Mouse (Mus musculus): ENCODE measurements around the gene Rsph10b.
A peak's percentile ranks its signal among the peaks of the same experiment; 100 is the strongest.
"Not testable (repeated sequence)": the region's sequence is repeated elsewhere in the genome, so short reads cannot be mapped to it uniquely, and the experiment has no call there.

Rsph10b gene

GRCm38 (mm10) chr5:143990086-143990485 is 57.3 kb downstream of the Rsph10b start:
- no peak for DNase-seq (ENCODE audit: low read depth in 2 of 2, low spot score in 2 of 2)

DNA sequence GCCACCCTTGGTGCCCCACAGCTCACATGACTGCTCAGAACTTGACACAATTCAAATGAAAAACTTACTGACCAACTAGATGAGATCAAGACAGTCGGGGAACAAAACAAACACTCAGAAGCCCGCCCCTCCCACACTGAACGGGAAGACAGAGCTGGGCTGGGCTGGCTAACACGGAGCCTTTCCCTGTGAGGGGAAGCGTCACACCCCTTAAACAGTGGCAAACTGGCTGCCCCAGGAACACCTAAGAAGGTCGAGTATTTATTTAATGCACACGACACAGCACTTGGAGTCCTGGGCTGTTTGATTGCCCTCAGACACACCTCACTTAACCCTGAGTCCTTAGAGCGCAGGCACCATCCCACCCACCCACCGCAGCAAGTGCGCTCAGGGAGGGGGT is 59.8 kb downstream of the Rsph10b start:
- no peak for DNase-seq (ENCODE audit: low read depth in 2 of 2, low spot score in 2 of 2)

GRCm38 (mm10) chr5:143993260-143993659 is 60.4 kb downstream of the Rsph10b start:
- no peak for DNase-seq (ENCODE audit: low read depth in 2 of 2, low spot score in 2 of 2)

GRCm38 (mm10) chr5:143993849-143994248 is 61.0 kb downstream of the Rsph10b start:
- no peak for DNase-seq (ENCODE audit: low read depth in 2 of 2, low spot score in 2 of 2)

DNA sequence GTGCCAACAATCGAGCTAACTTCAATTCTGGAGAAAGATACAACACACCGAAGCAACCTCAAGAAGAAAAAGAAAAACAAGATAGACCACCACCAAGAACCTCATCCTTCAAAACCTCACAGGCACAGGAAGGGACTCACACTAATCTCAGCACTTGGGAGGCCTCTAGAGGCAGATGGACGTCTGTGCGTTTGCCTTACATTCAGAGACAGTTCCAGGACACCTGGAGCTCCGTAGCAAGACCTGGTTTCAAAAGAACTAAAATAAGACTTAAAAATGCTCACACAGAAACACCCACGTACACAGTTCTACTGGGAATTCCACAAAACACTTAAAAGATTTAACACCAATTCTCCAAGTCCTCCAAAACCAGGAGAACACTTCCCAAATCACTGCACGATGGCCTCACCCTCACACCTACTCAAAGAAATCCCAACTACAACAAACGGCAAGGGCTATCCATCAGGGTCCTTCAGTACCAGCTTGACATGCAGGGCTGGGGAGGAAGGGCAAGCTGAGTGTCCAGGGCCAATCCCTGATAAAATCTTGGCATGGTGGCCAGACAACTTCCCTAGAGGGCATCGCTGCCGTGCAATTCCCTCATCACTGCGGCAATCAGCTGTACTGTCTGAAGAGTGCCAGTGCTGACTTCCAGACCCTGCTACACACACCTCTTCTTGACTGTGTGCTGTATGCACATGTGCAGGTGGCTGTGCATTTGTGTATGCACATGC is 62.0 kb downstream of the Rsph10b start:
- no peak for DNase-seq (ENCODE audit: low read depth in 2 of 2, low spot score in 2 of 2)

DNA sequence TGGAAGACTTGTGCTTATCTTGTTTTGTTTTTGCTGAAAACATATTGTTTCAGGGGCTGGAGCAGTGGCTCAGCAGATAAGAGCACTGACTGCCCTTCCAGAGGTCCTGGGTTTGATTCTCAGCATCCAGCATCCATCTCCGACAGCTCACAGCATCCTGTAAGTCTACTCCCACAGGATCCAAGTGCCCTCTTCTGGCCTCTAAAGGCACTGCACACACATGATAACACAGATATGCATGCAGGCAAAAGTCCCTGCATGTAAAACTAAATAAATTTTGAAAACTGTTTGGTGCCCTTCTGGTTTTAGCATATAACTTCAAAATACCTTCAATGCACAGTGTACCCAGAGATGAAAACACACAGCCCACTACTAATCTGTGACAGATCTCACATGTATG is 66.6 kb downstream of the Rsph10b start:
- no peak for DNase-seq (ENCODE audit: low read depth in 2 of 2, low spot score in 2 of 2)

DNA sequence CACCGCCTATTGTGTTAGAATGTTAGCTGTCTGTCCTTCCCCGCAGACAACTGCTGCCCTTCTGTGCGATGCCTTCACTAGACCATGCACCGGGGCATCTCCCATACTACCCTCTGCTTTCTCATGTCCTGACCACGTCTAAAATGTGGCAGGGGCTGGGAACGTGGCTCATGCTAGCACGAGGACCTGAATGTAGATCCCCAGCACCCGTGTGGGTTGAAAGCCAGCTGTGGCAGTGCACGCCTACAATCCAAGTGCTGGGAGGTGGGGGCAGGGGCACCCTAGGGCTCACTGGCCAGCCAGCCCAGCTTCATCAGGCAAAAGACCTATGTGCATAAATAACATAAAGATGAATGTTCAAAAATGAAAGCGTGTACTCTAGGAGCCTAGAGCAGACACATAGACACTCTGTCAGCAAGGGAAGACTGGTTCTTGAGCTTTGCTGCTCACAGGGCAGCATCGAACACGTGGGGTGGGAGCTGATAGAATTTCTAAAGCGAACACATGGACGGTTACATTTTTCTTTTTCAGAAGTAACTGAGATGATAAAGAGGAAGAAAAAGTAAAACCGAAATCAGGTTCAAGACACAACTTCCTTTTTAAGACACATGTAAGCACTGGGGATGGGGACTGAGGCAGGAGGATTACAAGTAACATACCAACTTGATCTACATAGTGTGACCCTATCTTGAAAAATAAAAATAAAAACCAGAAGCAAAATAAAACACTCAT is 69.8 kb downstream of the Rsph10b start:
- no peak for DNase-seq (ENCODE audit: low read depth in 2 of 2, low spot score in 2 of 2)

DNA sequence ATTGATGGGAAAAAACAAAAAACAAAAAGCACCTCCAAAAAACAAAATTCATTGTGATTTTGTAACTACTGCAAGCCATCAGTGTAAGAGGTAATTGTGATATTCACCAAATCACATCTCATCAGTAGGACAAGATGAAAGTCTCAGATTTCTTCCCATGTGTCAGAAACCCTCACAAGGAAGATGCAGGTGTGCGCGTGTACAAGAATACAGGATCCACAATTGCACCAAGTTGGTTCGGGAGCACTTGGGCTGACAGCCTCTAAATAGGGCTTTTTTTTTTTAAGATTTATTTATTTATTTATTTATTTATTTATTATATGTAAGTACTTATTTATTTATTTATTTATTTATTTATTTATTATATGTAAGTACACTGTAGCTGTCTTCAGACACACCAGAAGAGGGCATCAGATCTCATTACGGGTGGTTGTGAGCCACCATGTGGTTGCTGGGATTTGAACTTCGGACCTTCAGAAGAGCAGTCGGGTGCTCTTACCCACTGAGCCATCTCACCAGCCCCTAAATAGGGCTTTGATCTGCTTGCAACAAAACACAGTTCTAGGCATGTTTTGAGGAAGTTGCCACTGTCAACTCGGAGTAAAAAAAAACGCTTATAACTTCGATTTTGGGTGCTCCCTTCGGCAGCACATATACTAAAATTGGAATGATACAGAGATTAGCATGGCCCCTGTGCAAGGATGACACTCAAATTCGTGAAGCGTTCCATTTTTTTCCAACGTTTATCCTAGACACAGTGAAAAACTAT is 80.7 kb downstream of the Rsph10b start:
- DNase-seq (ENCODE audit: low read depth in 2 of 2, low spot score in 2 of 2) = not testable (repeated sequence)

DNA sequence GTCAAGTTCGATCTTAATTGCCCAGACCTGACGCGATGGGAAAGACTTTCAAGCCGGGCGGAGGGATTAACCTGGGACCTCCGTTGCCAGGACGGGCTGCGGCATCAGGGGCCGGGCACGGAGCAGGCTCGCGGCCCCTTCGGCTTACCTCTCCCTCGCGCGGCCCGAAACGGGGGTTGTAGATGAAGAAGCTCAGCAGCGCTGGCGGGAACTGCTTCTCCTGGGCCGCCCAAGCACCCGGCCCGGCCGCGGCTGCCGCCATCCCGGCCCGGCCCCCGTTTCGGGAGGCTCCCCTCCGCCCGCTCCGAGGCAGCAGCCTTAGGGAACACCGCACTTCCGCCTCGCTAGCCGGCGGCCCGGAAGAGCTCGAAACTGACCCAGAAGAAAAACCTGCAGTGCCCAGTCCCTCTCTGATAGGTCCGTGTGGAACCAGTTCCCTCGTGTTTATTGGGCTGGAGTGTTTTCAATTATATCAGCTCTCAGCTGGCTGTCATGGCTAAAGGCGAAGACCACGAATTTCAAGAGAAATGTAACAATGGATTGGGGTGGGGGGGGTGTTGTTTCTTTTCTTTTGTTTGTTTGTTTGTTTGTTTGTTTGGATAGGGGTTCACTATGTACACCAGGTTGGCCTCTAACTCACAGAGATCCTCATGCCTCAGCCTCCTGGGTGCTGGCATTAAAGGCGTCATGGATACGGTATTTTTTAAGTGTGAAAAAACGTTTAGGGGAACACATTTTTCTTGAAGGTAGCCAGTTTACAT is 81.9 kb downstream of the Rsph10b start, which contains the start of gene Ccz1:
Ccz1 (minus strand) TSS at position 327 of the 761 bp plus-strand sequence.
- peak; percentile 57 for DNase-seq (ENCODE audit: low read depth in 2 of 2, low spot score in 2 of 2)

DNA sequence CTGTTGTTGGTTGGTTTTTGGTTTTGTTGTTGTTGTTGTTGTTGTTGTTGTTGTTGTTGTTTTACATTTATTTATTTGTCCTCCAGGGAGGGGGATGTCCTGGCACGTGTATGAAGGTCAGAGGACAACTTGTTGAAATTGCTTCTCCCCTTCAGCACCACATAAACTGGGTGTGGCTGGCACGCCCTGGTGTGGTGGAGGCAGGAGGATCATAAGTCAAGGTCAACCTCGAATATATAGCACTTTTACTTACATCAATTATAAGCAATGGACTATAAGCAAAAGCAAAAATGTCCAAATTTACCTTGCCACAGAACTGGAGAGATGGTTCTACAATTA is 82.4 kb downstream of the Rsph10b start:
- DNase-seq (ENCODE audit: low read depth in 2 of 2, low spot score in 2 of 2) = no peak

DNA sequence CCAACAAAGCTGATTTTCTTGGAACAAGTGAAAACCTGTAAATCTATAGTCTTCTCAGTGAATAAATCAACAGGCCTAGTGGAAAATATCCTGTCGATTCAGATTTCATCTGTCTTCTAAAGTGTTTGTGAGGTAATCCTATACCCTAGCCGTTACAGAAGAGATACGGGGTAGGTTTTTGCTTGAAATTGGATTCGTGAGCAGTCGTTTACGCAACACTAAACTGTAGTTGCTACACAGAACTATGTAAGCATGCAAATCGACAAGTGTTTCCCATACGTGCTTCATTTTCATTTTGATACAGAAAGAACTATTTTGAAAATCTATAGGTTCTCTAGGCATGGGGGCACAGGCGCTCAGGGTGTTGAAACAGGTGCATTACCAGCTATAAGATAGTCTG is 83.0 kb downstream of the Rsph10b start:
- no peak for DNase-seq (ENCODE audit: low read depth in 2 of 2, low spot score in 2 of 2)

DNA sequence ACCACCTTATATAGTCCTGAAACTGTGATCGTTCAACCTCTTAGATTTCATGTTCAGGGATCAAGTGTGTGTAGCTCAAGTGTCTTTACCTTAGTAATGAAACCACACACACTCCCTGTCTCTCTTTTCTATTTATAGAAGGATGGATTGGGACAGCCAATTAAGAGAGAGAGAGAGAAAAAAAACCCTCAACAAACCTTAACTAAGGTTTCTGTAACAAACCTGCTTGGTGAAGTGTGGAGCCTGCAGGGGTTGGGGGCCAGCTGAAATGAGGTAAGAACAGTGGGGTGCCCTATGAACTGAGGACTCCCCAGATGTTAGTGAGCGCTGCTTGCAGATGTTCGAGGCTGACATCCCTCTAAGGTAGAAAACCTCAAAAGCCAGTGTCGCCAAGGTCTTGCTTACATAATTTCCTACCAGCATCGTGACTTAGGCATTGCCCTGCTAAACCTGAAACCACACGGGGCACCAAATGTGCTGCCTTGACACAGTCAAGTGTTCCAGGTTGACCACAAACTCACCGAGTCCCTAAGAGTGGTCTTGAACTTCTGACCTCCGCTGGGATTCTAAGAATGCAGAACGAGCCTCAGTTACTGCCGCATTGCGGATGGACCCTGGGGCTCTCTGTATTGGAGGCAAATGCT is 93.9 kb downstream of the Rsph10b start, which contains the start of gene Ocm:
Ocm (minus strand) TSS at position 51 of the 644 bp plus-strand sequence.
- no peak for DNase-seq (ENCODE audit: low read depth in 2 of 2, low spot score in 2 of 2)

DNA sequence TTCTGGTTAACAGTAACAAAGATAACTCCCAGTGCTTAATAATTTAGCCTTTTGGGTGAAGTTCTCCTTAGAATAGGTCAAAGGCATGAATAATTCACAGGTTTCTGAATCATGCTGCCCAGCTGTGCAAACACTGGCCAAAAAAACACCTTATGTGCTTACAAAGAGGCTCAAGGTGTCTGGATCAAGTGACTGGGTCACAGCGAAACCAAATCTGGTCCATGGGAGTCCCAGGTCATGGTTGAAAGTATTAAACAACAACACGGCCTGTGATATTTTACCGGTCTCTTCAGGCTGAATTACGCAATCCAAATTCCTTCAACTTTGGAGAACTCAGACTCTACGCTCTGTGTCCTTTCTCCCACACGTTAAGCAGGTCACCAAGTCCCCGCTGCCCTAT is 99.7 kb downstream of the Rsph10b start:
- DNase-seq (ENCODE audit: low read depth in 2 of 2, low spot score in 2 of 2) = no peak

DNA sequence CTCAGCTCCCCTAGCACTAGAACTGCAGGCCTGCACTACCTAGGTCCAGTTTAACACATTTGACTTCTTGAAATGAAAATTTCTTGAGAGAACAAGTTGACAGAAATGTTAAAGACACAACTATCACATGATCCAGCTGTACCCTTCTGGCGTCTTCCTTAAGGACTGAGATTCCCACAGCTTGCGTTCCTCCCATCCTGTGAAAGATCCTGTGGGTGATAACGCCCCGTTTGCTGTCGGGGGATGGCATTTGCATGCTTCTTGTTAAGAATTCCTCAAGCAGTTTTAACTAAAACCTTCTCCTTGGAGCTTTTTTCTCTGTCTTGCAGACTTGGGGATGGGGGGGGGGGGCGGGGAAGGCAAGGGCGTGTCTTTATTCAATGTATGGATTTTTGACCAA is 101.7 kb downstream of the Rsph10b start:
- no peak for DNase-seq (ENCODE audit: low read depth in 2 of 2, low spot score in 2 of 2)
